In the genomic region with DNA sequence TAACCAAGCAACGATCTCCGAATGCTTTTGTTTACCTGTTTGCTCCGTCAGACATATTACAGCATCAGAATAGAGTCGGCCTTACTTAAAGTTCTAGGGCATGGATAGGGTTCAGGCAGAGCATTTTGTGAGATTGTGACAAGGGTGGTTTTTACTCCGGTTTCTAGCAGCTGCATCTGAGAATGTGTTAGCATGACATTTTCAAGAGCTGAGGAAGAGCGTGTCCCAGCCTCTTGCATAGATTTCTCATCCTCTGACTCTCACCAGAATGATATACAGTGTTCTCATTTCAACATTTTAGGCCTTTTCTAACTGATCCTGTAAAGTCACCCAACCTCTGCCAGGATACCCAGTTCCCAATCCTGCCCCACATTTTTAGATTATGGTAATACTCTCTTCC, we compare ENCODE assay signal across 21 mouse cellular contexts.
"Had no signal": no experiment of that assay in that cellular context is flagged by ENCODE, and none has a peak within 500 bp of the region (broad histone marks: within the 10 kb centered on the region; RNA-seq: fewer than 3 reads in every experiment).

No protein-coding gene starts in this region.

- DNase-seq: kidney, adult 18-20 months; kidney, adult 9 months; kidney, postnatal 14 days; kidney, postnatal 4 days; liver, postnatal 0 days; lung, embryonic 14.5 days; lung, postnatal 36 days; thymus, adult 2 months; thymus, postnatal 14 days; thymus, postnatal 4 days had no signal

- H3K4me3 ChIP-seq: layer of hippocampus, adult 2 months; limb, embryonic 12.5 days; limb, embryonic 15.5 days; megakaryocyte, embryonic 14.5 days; midbrain, embryonic 10.5 days; midbrain, embryonic 13.5 days had no signal

- ATAC-seq: intestine, embryonic 16.5 days; liver, postnatal 0 days; lung, postnatal 0 days; midbrain, embryonic 13.5 days; midbrain, embryonic 16.5 days had no signal

- H3K27ac ChIP-seq: layer of hippocampus, adult 2 months; limb, embryonic 12.5 days; limb, embryonic 15.5 days; liver, embryonic 14.5 days; midbrain, embryonic 10.5 days; midbrain, embryonic 13.5 days; stomach, postnatal 0 days had no signal
